Mouse (Mus musculus): ENCODE data around the gene Gm5447.
A peak's percentile ranks its signal among the peaks of the same experiment; 100 is the strongest.

The Gm5447 gene

GRCm38 (mm10) chr13:30973501-30974246 is at the start of gene Gm5447, which contains the start of gene Exoc2:
TSS of gene Gm5447 (plus strand) at chr13:30974204.
TSS of gene Exoc2 (minus strand) at chr13:30974093.
- peak; percentile 45 for DNase-seq (ENCODE audit: low spot score)

GRCm38 (mm10) chr13:30924269-30924668 is 49.7 kb upstream of the Gm5447 start:
- no peak for DNase-seq (ENCODE audit: low spot score)

DNA sequence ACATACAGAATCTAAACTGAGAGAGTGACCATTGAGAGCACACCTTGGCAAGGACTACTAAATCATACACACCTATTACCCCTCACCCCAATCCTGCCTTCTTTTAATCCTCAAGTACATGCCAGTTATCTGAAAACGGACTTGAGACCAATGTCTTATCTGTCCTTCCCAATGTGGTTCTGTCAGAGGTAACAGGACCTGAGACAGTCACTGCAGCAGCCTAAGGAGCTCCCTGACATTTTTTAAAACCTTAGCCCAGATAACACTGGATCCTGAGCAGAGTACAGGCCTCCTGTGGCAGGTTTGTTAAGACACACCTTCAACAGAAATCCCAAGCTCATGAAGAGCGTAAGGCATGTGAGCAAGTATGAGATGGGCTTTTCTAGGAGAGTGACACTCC is 44.9 kb upstream of the Gm5447 start:
- DNase-seq (ENCODE audit: low spot score) = no peak

- no peak for DNase-seq (ENCODE audit: low spot score)
Measured at GRCm38 (mm10) chr13:30931613-30932012, 42.4 kb upstream of the Gm5447 start.

DNA sequence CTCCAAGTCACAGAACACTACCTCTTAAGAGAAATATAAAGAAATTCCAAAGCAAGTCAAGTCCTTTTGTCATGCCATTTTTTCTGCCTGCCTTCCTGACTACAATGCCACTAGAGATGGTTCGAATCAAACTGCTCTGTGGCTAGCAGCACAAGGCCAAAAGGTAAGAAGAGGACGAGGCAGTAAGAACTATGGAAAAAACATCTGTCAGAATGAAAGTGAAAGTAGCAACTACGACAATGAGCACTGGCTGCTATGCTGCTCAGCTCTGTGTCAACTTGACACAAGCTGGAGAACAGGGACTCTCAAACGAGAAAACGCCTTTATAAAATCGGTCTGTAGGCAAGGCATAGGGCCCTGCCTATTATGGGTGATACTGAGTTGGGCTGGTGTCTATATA is 41.0 kb upstream of the Gm5447 start:
- no peak for DNase-seq (ENCODE audit: low spot score)

DNA sequence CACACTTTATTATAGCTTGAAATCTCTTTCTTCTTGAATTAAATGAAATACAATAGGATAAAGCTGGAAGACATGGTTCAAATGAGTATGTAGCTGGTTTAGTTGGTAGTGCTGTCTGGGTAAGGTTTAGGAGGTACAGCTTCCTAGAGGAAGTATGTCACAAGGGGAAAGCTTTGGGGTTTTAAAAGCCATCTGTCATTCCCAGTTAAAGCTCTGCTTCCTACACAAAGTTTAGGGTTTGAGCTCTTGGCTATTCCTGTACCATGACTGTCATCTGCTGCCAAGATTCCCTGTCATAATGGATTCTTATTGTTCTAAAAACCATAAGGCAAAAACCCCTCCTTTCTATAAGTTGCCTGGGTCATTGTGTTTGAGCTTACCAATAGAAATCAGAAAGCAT is 28.2 kb upstream of the Gm5447 start:
- no peak for DNase-seq (ENCODE audit: low spot score)

- no peak for DNase-seq (ENCODE audit: low spot score)
Measured at GRCm38 (mm10) chr13:30947129-30947528, 26.9 kb upstream of the Gm5447 start.

GRCm38 (mm10) chr13:30947540-30947939 is 26.5 kb upstream of the Gm5447 start, which contains the start of gene Hus1b:
TSS of gene Hus1b (minus strand) at chr13:30947759.
- no peak for DNase-seq (ENCODE audit: low spot score)

DNA sequence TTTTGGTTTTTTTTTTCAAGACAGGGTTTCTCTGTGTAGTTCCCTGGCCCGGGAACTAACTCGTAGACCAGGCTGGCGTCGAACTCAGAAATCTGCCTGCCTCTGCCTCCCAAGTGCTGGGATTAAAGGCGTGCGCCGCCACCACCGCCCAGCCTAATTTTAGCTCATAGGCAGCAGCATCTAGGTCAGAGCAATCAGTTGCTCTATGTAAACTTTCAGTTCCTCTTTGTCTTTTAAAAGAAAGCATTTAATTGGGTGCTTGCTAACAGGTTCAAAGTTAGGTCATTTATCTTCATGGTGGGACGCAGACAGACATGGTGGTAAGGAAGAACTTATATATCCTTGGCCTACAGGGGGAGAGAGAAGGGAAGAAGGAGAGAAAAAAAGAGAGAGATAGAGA is 24.8 kb upstream of the Gm5447 start:
- no peak for DNase-seq (ENCODE audit: low spot score)

- DNase-seq (ENCODE audit: low spot score) = no peak
Measured at GRCm38 (mm10) chr13:30952044-30952443, 22.0 kb upstream of the Gm5447 start.

- no peak for DNase-seq (ENCODE audit: low spot score)
Measured at GRCm38 (mm10) chr13:30953580-30953979, 20.4 kb upstream of the Gm5447 start.

DNA sequence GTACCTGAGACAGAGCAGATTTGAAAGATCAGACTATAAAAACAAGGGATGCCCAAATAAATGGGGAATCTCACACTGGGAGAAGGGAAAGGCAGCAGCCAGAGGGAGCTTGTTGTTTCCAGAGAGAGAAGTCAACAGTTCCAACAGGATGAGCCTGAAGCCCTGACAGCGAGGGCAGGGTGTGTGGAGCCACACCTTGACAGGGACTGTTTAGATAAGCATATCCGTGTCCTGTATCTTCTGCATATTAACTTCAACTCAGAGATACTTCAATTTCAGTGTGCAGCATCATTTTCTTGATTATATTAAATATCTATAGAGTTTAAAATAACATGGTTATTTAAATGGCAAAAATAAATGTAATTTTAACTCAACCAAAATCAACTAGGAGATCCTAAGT is 13.3 kb upstream of the Gm5447 start:
- no peak for DNase-seq (ENCODE audit: low spot score)

GRCm38 (mm10) chr13:30961932-30962331 is 12.1 kb upstream of the Gm5447 start:
- no peak for DNase-seq (ENCODE audit: low spot score)

- no peak for DNase-seq (ENCODE audit: low spot score)
Measured at GRCm38 (mm10) chr13:30966507-30966911, 7.5 kb upstream of the Gm5447 start.

GRCm38 (mm10) chr13:30968311-30968710 is 5.7 kb upstream of the Gm5447 start:
- DNase-seq (ENCODE audit: low spot score) = no peak

- no peak for DNase-seq (ENCODE audit: low spot score)
Measured at GRCm38 (mm10) chr13:30971047-30971446, 3.0 kb upstream of the Gm5447 start.

DNA sequence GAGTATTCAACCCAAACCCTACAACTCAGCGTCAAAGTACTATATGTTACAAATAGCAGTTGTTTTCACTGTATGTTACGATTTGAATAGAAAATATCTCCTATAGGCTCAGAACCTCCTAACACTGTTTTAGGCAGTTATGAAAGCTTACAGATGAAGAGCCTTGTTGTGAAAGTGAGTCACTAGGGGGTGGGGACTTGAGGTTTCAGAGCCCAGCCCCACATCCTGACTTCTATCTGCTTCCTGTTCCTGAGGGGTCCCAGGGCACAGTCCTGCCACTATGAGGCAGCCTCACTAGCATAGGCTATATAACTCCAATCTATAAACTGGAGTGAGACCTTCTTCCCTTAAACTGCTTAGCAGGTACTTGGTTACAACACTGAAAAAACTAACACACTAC is 1.9 kb upstream of the Gm5447 start:
- DNase-seq (ENCODE audit: low spot score) = no peak

GRCm38 (mm10) chr13:30974247-30974630 is 235 bp downstream of the Gm5447 start:
- no peak for DNase-seq (ENCODE audit: low spot score)

- DNase-seq (ENCODE audit: low spot score) = no peak
Measured at GRCm38 (mm10) chr13:30976536-30977084, 2.6 kb downstream of the Gm5447 start.

DNA sequence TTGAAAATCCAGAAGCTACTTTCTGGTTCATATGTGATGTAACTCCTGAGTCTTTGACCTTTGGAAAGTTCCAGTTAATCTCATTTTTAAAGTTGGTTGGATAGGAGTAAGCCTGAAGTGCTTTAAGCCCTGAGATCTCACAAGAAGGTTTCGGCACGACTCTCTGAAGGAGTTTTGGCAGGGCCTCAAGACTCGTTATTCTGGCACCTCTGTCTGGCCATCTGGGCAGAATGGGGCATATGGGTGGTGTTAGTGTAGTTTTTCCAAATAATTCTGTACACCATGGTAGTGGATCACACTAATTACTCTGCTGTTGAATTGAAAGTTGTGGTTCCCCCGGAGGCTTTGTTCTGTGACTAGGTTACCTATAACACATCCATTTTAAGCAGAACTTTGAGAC is 4.2 kb downstream of the Gm5447 start:
- DNase-seq (ENCODE audit: low spot score) = no peak

GRCm38 (mm10) chr13:30981666-30982065 is 7.7 kb downstream of the Gm5447 start:
- DNase-seq (ENCODE audit: low spot score) = no peak

GRCm38 (mm10) chr13:30985275-30985597 is 11.2 kb downstream of the Gm5447 start:
- no peak for DNase-seq (ENCODE audit: low spot score)

GRCm38 (mm10) chr13:30985598-30986466 is 11.8 kb downstream of the Gm5447 start:
- no peak for DNase-seq (ENCODE audit: low spot score)
